36 mouse cellular contexts compared by ENCODE assay signal in the genomic region with DNA sequence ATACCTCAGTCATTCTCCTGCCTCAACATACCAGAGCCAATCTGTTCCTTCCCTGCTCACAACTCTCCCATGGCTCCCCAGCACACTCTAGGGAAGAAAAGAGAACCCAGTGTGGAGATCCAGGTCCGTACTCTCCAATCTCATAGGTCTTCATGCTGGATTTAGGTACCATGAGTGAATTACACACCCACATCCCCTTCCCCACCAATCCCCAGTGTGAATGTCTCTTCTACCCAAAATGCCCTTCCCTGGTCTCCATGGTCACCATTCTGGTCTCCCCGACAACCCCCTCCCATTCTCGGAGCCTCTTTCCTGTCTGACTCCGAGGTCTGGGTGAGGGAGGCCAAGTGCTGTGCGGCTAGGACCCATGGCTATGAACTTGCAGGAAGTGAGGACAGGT. TPM values are rescaled to one million over a fixed set of nuclear protein-coding genes. Genes with fewer than 3 reads are reported as not detected.
DNase-seq lines count a peak whose midpoint lies in the region; ATAC-seq and TF ChIP-seq lines count a peak whose summit lies in the region.
"Had no signal": no experiment of that assay in that cellular context is flagged by ENCODE, and none has a peak within 500 bp of the region (broad histone marks: within the 10 kb centered on the region; RNA-seq: fewer than 3 reads in every experiment).

A gene (plus strand): TSS at position 301 of the 400 bp plus-strand sequence.

- no peak within 1 kb of the TSS for H3K4me2 ChIP-seq in hindbrain, embryonic 12.5 days (replicated peaks)
- no peak within 1 kb of the TSS for H3K4me2 ChIP-seq in hindbrain, postnatal 0 days (ENCODE audit: low read depth, low read length)
- no peak within 1 kb of the TSS for H3K4me2 ChIP-seq in liver, postnatal 0 days (ENCODE audit: low read depth, low read length)
- H3K4me2 ChIP-seq in liver, embryonic 11.5 days = no peak within 1 kb of the TSS
- no peak within 1 kb of the TSS for H3K4me2 ChIP-seq in limb, embryonic 13.5 days (replicated peaks)
- H3K4me2 ChIP-seq: embryonic facial prominence, embryonic 12.5 days; heart, embryonic 11.5 days had no signal

- no peak for DNase-seq in hindbrain, postnatal 0 days (ENCODE audit: low spot score)
- DNase-seq in liver, postnatal 0 days = no peak
- no peak for DNase-seq in liver, embryonic 11.5 days (ENCODE audit: low spot score)
- no peak for DNase-seq in testis, postnatal 10 days (ENCODE audit: low spot score)
- DNase-seq: adrenal gland, adult 8-10 months; adrenal gland, postnatal 25 days; B cell, adult 2 months; cerebellum, adult 11-12 months; cerebellum, adult 8-10 months; cerebellum, postnatal 10 days; cerebellum, postnatal 36 days; embryo, embryonic 11 days; gastrocnemius, postnatal 10 days; gastrocnemius, postnatal 36 days; heart, adult 11 months had no signal

- H3K4me1 ChIP-seq in hindbrain, embryonic 12.5 days = peaks cover 5% of the 10 kb centered on the region; the same call in 1 of the 2 replicates
- H3K4me1 ChIP-seq in hindbrain, postnatal 0 days (ENCODE audit: insufficient read depth, low read length) = no peaks in the 10 kb centered on the region
- no peaks in the 10 kb centered on the region for H3K4me1 ChIP-seq in liver, postnatal 0 days (ENCODE audit: insufficient read depth)
- peaks cover 4% of the 10 kb centered on the region for H3K4me1 ChIP-seq in liver, embryonic 11.5 days (replicated peaks; ENCODE audit: control insufficient read depth, insufficient read depth, low read length)
- peaks cover 9% of the 10 kb centered on the region for H3K4me1 ChIP-seq in testis, adult 2 months (ENCODE audit: control insufficient read depth, insufficient read depth, low read length)
- peaks cover 7% of the 10 kb centered on the region for H3K4me1 ChIP-seq in limb, embryonic 13.5 days

- H3K27me3 ChIP-seq in hindbrain, embryonic 12.5 days = peaks cover 19% of the 10 kb centered on the region
- no peaks in the 10 kb centered on the region for H3K27me3 ChIP-seq in hindbrain, postnatal 0 days (ENCODE audit: insufficient read depth, low read length)
- peaks cover 11% of the 10 kb centered on the region; the same call in 1 of the 2 replicates for H3K27me3 ChIP-seq in liver, postnatal 0 days (ENCODE audit: insufficient read depth, low read length)
- H3K27me3 ChIP-seq in liver, embryonic 11.5 days (replicated peaks; ENCODE audit: control insufficient read depth, insufficient read depth, low read length) = peaks cover 17% of the 10 kb centered on the region
- H3K27me3 ChIP-seq in testis, adult 2 months (ENCODE audit: control insufficient read depth, insufficient read depth, low read length) = no peaks in the 10 kb centered on the region
- H3K27me3 ChIP-seq in limb, embryonic 13.5 days = peaks cover 41% of the 10 kb centered on the region

- H3K36me3 ChIP-seq in hindbrain, embryonic 12.5 days = no peaks in the 10 kb centered on the region
- H3K36me3 ChIP-seq in hindbrain, postnatal 0 days (ENCODE audit: insufficient read depth, low read length) = no peaks in the 10 kb centered on the region
- no peaks in the 10 kb centered on the region for H3K36me3 ChIP-seq in liver, postnatal 0 days (replicated peaks; ENCODE audit: insufficient read depth, low read length)
- no peaks in the 10 kb centered on the region for H3K36me3 ChIP-seq in liver, embryonic 11.5 days (ENCODE audit: control insufficient read depth, insufficient read depth, low read length)
- no peaks in the 10 kb centered on the region for H3K36me3 ChIP-seq in testis, adult 2 months (ENCODE audit: control insufficient read depth, insufficient read depth, low read length)
- H3K36me3 ChIP-seq in limb, embryonic 13.5 days = no peaks in the 10 kb centered on the region
- H3K36me3 ChIP-seq: embryonic facial prominence, embryonic 12.5 days; hindbrain, embryonic 15.5 days had no signal

- 0 out of 2 replicates have a peak, but pooled peaks have one; percentile 5 for ATAC-seq in hindbrain, embryonic 12.5 days (ENCODE audit: low FRiP score)
- no peak for ATAC-seq in hindbrain, postnatal 0 days
- ATAC-seq in liver, postnatal 0 days = no peak
- ATAC-seq in liver, embryonic 11.5 days (replicated peaks; ENCODE audit: low FRiP score) = no peak
- ATAC-seq in limb, embryonic 13.5 days (ENCODE audit: low FRiP score, low read depth) = no peak
- no peak for ATAC-seq in inflammation-experienced regulatory T-cells, adult 6 months
- ATAC-seq: forebrain, embryonic 13.5 days; forebrain, embryonic 16.5 days; Patski had no signal

- no peak for TF ChIP-seq EP300 in liver, postnatal 0 days (IDR thresholded peaks at IDR 0.05; ENCODE audit: low read depth)

- H3K9ac ChIP-seq in hindbrain, embryonic 12.5 days = no peak within 1 kb of the TSS
- no peak within 1 kb of the TSS for H3K9ac ChIP-seq in hindbrain, postnatal 0 days (replicated peaks; ENCODE audit: low read length)
- 0 out of 2 replicates have a peak within 1 kb of the TSS, but pooled peaks have one; percentile 7 for H3K9ac ChIP-seq in liver, postnatal 0 days (replicated peaks)
- no peak within 1 kb of the TSS for H3K9ac ChIP-seq in liver, embryonic 11.5 days (ENCODE audit: low read depth, low read length)
- peak within 1 kb of the TSS; percentile 13; the same call in 1 of the 2 replicates for H3K9ac ChIP-seq in limb, embryonic 13.5 days
- H3K9ac ChIP-seq: embryonic facial prominence, embryonic 12.5 days; forebrain, embryonic 13.5 days had no signal

- TF ChIP-seq POLR2A in testis, adult 2 months (IDR thresholded peaks at IDR 0.05; ENCODE audit: control insufficient read depth, low read depth, low read length) = peak; percentile 42; the same call in 1 of the 2 replicates

- WGBS in hindbrain, embryonic 12.5 days = 54% methylated on average over 5 of the region's 5 CpGs
- WGBS in hindbrain, postnatal 0 days = 37% methylated on average over 5 of the region's 5 CpGs
- WGBS in liver, postnatal 0 days (ENCODE audit: insufficient replicate concordance) = 34% methylated on average over 5 of the region's 5 CpGs
- WGBS in liver, embryonic 11.5 days = 58% methylated on average over 5 of the region's 5 CpGs
- WGBS in limb, embryonic 13.5 days = 59% methylated on average over 5 of the region's 5 CpGs

- H3K27ac ChIP-seq in hindbrain, embryonic 12.5 days = no peak within 1 kb of the TSS
- no peak within 1 kb of the TSS for H3K27ac ChIP-seq in hindbrain, postnatal 0 days
- H3K27ac ChIP-seq in liver, postnatal 0 days (ENCODE audit: low read depth) = no peak within 1 kb of the TSS
- H3K27ac ChIP-seq in liver, embryonic 11.5 days (ENCODE audit: low read depth, low read length) = no peak within 1 kb of the TSS
- H3K27ac ChIP-seq in testis, adult 2 months (ENCODE audit: control insufficient read depth, insufficient read depth, low read depth, low read length) = peak within 1 kb of the TSS; percentile 60
- no peak within 1 kb of the TSS for H3K27ac ChIP-seq in limb, embryonic 13.5 days
- H3K27ac ChIP-seq: embryonic facial prominence, embryonic 12.5 days; forebrain, embryonic 10.5 days; forebrain, embryonic 13.5 days; hindbrain, embryonic 15.5 days had no signal

- no peak for TF ChIP-seq CTCF in hindbrain, postnatal 0 days (IDR thresholded peaks at IDR 0.05; ENCODE audit: low read depth)
- no peak for TF ChIP-seq CTCF in liver, postnatal 0 days (IDR thresholded peaks at IDR 0.05; ENCODE audit: low read depth)
- TF ChIP-seq CTCF in testis, adult 2 months (IDR thresholded peaks at IDR 0.05; ENCODE audit: control insufficient read depth, insufficient read depth, insufficient replicate concordance, low read depth, low read length) = no peak

- H3K9me3 ChIP-seq in hindbrain, embryonic 12.5 days (replicated peaks) = no peaks in the 10 kb centered on the region
- no peaks in the 10 kb centered on the region for H3K9me3 ChIP-seq in hindbrain, postnatal 0 days (ENCODE audit: low read length)
- H3K9me3 ChIP-seq in liver, postnatal 0 days (ENCODE audit: low read length) = no peaks in the 10 kb centered on the region
- H3K9me3 ChIP-seq in liver, embryonic 11.5 days (ENCODE audit: control insufficient read depth, low read length) = no peaks in the 10 kb centered on the region
- H3K9me3 ChIP-seq in limb, embryonic 13.5 days = no peaks in the 10 kb centered on the region
- H3K9me3 ChIP-seq: embryonic facial prominence, embryonic 12.5 days; forebrain, embryonic 10.5 days; forebrain, embryonic 13.5 days; G1E; hindbrain, embryonic 15.5 days had no signal

- H3K4me3 ChIP-seq in hindbrain, embryonic 12.5 days = no peak within 1 kb of the TSS
- H3K4me3 ChIP-seq in hindbrain, postnatal 0 days (ENCODE audit: low read length) = no peak within 1 kb of the TSS
- H3K4me3 ChIP-seq in liver, postnatal 0 days (ENCODE audit: low read depth, low read length) = no peak within 1 kb of the TSS
- H3K4me3 ChIP-seq in liver, embryonic 11.5 days (ENCODE audit: low read depth, low read length) = no peak within 1 kb of the TSS
- peak within 1 kb of the TSS; percentile 84 for H3K4me3 ChIP-seq in testis, adult 2 months (ENCODE audit: control insufficient read depth, low read depth, low read length)
- H3K4me3 ChIP-seq in limb, embryonic 13.5 days = no peak within 1 kb of the TSS
- H3K4me3 ChIP-seq: embryonic facial prominence, embryonic 12.5 days; hindbrain, embryonic 15.5 days had no signal

RNA-seq across cellular contexts. Expression of the gene that starts here (rescaled TPM):
- polyA plus RNA-seq in hindbrain, embryonic 12.5 days (2016; fragmentation: Nextera tagmentation; extraction: Ambion mirVana) = not detected in 2 replicates
- total RNA-seq in hindbrain, postnatal 0 days (2014; rRNA removed) = not detected in 2 replicates
- polyA plus RNA-seq in hindbrain, postnatal 0 days (2015; fragmentation: Nextera tagmentation; extraction: Ambion mirVana) = not detected in 2 replicates
- not detected in 2 replicates for polyA plus RNA-seq in liver, postnatal 0 days (2015; fragmentation: Nextera tagmentation; extraction: Ambion mirVana)
- polyA plus RNA-seq in liver, embryonic 11.5 days (2014; fragmentation: Nextera tagmentation; extraction: Ambion mirVana) = not detected in 2 replicates
- 3,148 and 3,520 TPM in 2 replicates for polyA plus RNA-seq in testis, adult 2 months (2012; rRNA removed)
- 1.2 TPM in 1 of 2 replicates, not detected in the other for polyA plus RNA-seq in limb, embryonic 13.5 days (2015; fragmentation: Nextera tagmentation; extraction: Ambion mirVana)
- not detected for polyA plus RNA-seq in inflammation-experienced regulatory T-cells, adult 6 months (2017; shearing (Covaris generic))
- total RNA-seq: adrenal gland, adult 8-10 months; adrenal gland, postnatal 25 days; CH12.LX; G1E; gastrocnemius, adult 18-20 months; gastrocnemius, postnatal 10 days; gastrocnemius, postnatal 36 days; heart, adult 8-10 months; heart, postnatal 25 days; hematopoietic stem cell, adult 5-6 weeks had no signal
- polyA plus RNA-seq: cortical plate, adult 2 months; embryonic facial prominence, embryonic 12.5 days; forebrain, embryonic 10.5 days; forebrain, embryonic 13.5 days; forebrain, embryonic 16.5 days; G1E; heart, embryonic 11.5 days; heart, embryonic 14.5 days; heart, postnatal 0 days; intestine, embryonic 16.5 days; Patski had no signal

Comparison
In these comparisons a context has a peak if more than half of its experiments do, and no peak if none do; other contexts are left out.
1. RNA of the gene that starts here (polyA plus RNA-seq): 3,148 to 3,520 TPM in testis, adult 2 months; 1.2 TPM in limb, embryonic 13.5 days, not detected in hindbrain, embryonic 12.5 days, not detected in liver, embryonic 11.5 days, not detected in hindbrain, postnatal 0 days, not detected in liver, postnatal 0 days and not detected in inflammation-experienced regulatory T-cells, adult 6 months; every median in the first group is over 1,000 times any median in the second.
2. H3K9ac ChIP-seq: peak in liver, postnatal 0 days (single experiment) and limb, embryonic 13.5 days (single experiment); none in hindbrain, embryonic 12.5 days (single experiment), hindbrain, postnatal 0 days (single experiment) and liver, embryonic 11.5 days (single experiment).
3. Peak in ATAC-seq in hindbrain, embryonic 12.5 days; RNA of the gene not detected or under 1 TPM.